Mouse (Mus musculus): ENCODE measurements at regions not wholly inside any gene's neighbourhood (a gene's known extent, or its start where the extent isn't known, plus 50 kb on each side); places are given as distances from the start of the nearest gene placed in this dataset.

DNA sequence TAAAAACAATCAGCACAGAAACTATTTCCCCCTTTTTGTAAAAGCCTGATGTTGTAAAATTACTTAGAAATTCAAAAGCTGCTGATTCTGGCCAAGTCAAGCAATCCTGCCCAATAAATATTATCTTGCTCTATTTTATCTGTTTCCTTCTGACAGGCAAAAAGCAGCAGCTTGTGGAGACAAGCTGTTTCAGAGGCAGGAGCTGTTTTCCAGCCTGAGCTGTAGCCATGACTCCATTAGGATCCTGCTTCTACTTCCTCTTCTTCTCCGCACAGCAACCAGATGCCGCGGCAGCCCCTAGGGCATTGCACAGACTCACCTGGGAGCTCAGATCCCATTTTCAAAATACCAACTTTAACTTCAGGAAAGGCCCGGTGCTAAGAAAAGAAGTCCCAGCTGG is 774.8 kb downstream of the Ryr2 start:
- TF ChIP-seq CTCF (IDR thresholded peaks at IDR 0.05) (no peak), POLR2A (IDR thresholded peaks at IDR 0.05; ENCODE audit: insufficient read depth, low read depth, low read length) (no peak), EP300 (IDR thresholded peaks at IDR 0.05; ENCODE audit: insufficient read depth, low read depth, low read length) (no peak)
